Mouse (Mus musculus) B cell, adult (primary cell): ENCODE results near the gene Wfdc2. TPM values are rescaled to one million over a fixed set of nuclear protein-coding genes. Genes with fewer than 3 reads are reported as not detected.

ENCODE experiments used
- total RNA-seq: library from RNA; stranded (reverse); gene quantifications from 4 replicates; pipeline ENCODE4 v1.2.4, GENCODE M21; 2023; ENCODE audit not compliant: inconsistent age

The Wfdc2 gene
- total RNA-seq = not detected in 4 replicates

DNA sequence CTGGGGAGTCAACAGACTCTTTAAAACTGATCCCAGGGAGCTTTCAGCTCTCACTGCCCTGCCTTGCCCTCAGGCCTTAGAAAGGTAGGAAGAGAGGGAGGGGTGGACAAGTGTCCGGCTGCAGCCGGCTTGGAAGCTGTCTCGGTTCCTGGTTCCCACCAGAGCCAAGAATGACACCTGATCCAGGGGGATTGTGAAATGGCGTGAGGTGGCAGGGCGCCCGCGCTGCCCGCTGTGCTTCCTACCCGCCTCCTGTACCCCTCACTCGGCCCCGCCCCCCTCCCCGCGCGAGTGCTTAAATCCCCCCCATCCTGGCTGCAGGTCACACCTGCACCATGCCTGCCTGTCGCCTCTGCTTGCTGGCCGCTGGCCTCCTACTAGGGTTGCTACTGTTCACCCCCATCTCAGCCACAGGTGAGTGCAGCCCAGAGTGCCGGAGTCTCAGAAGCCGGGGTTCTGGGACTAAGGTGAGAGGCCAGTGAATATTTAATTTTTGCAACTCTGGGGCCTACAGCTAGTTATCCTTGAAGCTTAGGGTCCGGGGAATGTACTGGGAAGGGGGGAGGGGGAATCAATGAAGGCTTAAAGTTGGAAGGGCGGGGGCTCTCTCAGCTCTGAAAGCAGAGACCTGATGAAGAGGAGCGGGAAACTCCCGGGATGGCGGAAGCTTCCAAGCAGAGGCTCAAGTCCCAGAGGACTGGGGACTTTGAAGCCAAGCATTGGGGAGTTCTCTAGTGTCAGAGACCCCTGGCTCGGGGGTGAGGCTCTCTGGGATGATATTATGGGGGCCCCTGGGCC, at the start of gene Wfdc2:
TSS of gene Wfdc2 (plus strand) at position 23 of the 798 bp plus-strand sequence.

DNA sequence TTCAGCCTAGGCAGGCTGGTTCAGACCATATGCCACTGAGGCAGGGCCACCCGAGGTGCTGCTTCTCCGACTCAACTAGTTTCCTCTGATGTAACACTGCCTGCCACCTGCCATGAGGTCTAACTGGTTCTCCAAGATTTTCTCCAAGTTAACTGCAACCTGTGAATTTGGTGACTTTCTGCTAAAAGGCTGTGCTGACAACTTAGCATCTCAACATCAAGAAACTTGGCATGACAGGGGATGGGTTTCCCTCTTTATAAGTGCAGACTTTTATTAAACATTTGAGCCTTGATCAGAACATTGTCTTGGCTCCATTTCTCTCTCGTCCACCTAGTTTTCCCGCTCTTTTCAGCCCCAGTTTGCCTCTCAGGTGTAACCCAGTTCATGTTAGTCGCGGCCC, 11.1 kb downstream of the Wfdc2 start, which contains the start of gene Spint3:
TSS of gene Spint3 (minus strand) at position 101 of the 400 bp plus-strand sequence.

DNA sequence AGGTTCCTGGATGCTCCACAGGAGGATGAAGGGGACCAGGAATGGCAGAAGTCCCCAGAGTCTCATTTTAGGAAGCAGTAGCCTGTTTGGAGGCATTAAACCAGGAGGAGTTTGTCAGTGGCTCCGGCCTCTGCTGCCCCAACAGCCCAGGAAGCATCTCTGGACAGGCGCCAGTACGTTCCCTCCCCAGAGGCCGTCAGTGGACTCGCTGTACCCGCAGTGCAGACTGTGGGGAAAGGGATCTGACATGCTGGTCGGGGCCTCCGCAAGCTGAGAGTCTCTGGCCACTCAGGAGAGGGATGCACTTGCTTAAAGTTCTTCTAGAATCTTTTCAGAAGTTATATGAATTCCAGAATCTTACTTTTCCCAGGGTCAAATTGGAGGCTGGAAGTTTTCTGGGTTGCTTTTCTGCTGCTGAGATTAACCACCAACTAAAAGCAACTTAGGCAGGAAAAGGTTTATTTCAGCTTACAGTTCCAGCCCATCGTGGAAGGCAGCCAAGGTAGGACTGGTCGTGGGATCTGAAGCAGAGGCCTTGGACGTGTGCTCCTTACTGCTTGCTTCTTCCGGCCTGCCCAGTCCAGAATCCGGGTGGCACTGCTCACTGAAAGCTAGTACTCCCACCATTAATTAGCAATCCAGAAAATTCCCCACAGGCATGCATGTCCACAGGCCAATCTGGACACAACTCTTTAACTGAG, 23.0 kb downstream of the Wfdc2 start, which contains the start of gene Wfdc6a:
TSS of gene Wfdc6a (minus strand) at position 423 of the 701 bp plus-strand sequence.

DNA sequence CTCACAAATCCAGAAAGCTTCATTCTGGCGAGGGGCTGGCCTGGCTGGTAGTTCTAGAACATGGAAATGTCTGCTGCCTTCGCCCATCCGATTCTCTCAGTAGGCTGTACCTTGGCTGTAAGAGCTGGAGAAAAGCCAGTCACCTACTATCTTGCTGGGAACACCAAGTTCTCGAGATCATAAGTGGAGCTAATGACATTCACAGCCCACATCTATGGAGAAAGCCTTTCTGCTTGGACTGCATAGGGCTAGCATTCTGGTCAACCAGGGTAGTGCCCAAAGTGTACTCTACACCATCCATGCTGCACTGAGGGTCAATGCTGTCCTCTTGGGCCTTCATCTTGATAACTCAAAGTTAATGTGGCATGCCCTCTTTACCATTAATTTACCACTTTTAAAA, 31.3 kb downstream of the Wfdc2 start, which contains the start of gene Eppin:
TSS of gene Eppin (minus strand) at position 101 of the 400 bp plus-strand sequence.

DNA sequence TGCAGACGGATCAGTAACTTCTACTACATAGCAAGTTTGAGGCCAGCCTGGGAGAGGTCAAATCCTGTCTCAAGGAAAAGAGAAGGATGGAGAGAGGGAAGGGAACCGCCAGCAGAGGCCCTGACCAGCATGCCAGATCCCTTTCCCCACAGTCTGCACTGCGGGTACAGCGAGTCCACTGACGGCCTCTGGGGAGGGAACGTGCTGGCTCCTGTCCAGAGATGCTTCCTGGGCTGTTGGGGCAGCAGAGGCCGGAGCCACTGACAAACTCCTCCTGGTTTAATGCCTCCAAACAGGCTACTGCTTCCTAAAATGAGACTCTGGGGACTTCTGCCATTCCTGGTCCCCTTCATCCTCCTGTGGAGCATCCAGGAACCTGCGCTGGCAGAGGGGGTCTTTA, 51.3 kb downstream of the Wfdc2 start, which contains the start of the genes Wfdc6b and Wfdc8:
TSS of gene Wfdc6b (plus strand) at position 52 of the 400 bp plus-strand sequence.
TSS of gene Wfdc8 (minus strand) at position 156 of the 400 bp plus-strand sequence.

Other genes starting within 250 kb of the Wfdc2 start
- gene Svs6, start 245.7 kb upstream of the Wfdc2 start, total RNA-seq = not detected in 4 replicates
- 1.7 TPM in 1 of 4 replicates, not detected in the others for gene Svs5, start 229.7 kb upstream of the Wfdc2 start, total RNA-seq
- 6.4 to 8.2 TPM (median 6.7 TPM) in 4 replicates for gene Slpi, start 173.3 kb upstream of the Wfdc2 start, total RNA-seq
- gene Rbpjl, start 159.3 kb upstream of the Wfdc2 start, total RNA-seq = 0.24 to 0.69 TPM (median 0.34 TPM) in 4 replicates
- 0.35 to 0.83 TPM (median 0.39 TPM) in 3 of 4 replicates, not detected in the other for gene Matn4, start 157.3 kb upstream of the Wfdc2 start, total RNA-seq
- gene Sdc4, start 118.5 kb upstream of the Wfdc2 start, total RNA-seq = 173 to 196 TPM (median 177 TPM) in 4 replicates
- 52.1 to 63.2 TPM (median 59.2 TPM) in 4 replicates for gene Sys1, start 105.4 kb upstream of the Wfdc2 start, total RNA-seq
- 2.1 to 5.1 TPM in 2 of 4 replicates, not detected in the others for gene Gm20458, start 101.4 kb upstream of the Wfdc2 start, total RNA-seq
- gene Trp53tg5, start 88.7 kb upstream of the Wfdc2 start, total RNA-seq = not detected in 4 replicates
- 5.2 to 7.2 TPM (median 6.9 TPM) in 4 replicates for gene Dbndd2, start 76.3 kb upstream of the Wfdc2 start, total RNA-seq
- 69.4 to 79.5 TPM (median 75.7 TPM) in 4 replicates for gene Pigt, start 64.9 kb upstream of the Wfdc2 start, total RNA-seq
- gene Spint3, start 11.0 kb downstream of the Wfdc2 start, total RNA-seq = not detected in 4 replicates
- not detected in 4 replicates for gene Wfdc6a, start 23.0 kb downstream of the Wfdc2 start, total RNA-seq
- gene Eppin, start 31.2 kb downstream of the Wfdc2 start, total RNA-seq = not detected in 4 replicates
- gene Wfdc6b, start 51.1 kb downstream of the Wfdc2 start, total RNA-seq = not detected in 4 replicates
- not detected in 4 replicates for gene Wfdc8, start 51.2 kb downstream of the Wfdc2 start, total RNA-seq
- not detected in 4 replicates for gene Wfdc16, start 76.4 kb downstream of the Wfdc2 start, total RNA-seq
- gene Wfdc10, start 93.6 kb downstream of the Wfdc2 start, total RNA-seq = not detected in 4 replicates
- not detected in 4 replicates for gene Wfdc9, start 94.2 kb downstream of the Wfdc2 start, total RNA-seq
- not detected in 4 replicates for gene Wfdc11, start 111.7 kb downstream of the Wfdc2 start, total RNA-seq
- not detected in 4 replicates for gene Wfdc13, start 122.7 kb downstream of the Wfdc2 start, total RNA-seq
- not detected in 4 replicates for gene Spint4, start 136.1 kb downstream of the Wfdc2 start, total RNA-seq
- not detected in 4 replicates for gene Spint5, start 152.9 kb downstream of the Wfdc2 start, total RNA-seq
- not detected in 4 replicates for gene Wfdc3, start 183.5 kb downstream of the Wfdc2 start, total RNA-seq
- gene Dnttip1, start 183.6 kb downstream of the Wfdc2 start, total RNA-seq = 35.3 to 43.4 TPM (median 39.6 TPM) in 4 replicates
- gene Ube2c, start 207.5 kb downstream of the Wfdc2 start, total RNA-seq = 2.6 to 4.9 TPM (median 3.6 TPM) in 4 replicates
- gene Tnnc2, start 217.6 kb downstream of the Wfdc2 start, total RNA-seq = not detected in 4 replicates
- 0.60 to 1.5 TPM (median 0.69 TPM) in 4 replicates for gene Snx21, start 223.4 kb downstream of the Wfdc2 start, total RNA-seq
- 57.2 to 73.3 TPM (median 63.9 TPM) in 4 replicates for gene Acot8, start 242.5 kb downstream of the Wfdc2 start, total RNA-seq
- 3.1 to 4.3 TPM (median 3.6 TPM) in 4 replicates for gene Zswim3, start 242.7 kb downstream of the Wfdc2 start, total RNA-seq